Mouse (Mus musculus) cerebellum, adult 2 months (tissue): ENCODE results near the gene Acsf2.

Source experiments
- CTCF ChIP-seq: fragments of 200-500 bp; IDR thresholded peaks from 2 replicates; pipeline ENCODE4 v1.5.1; 2011; ENCODE audit warnings: low read depth, mild to moderate bottlenecking, control low read depth, low read length, moderate library complexity, borderline replicate concordance; ENCODE audit not compliant: insufficient read depth
- POLR2A ChIP-seq: fragments of 200-500 bp; IDR thresholded peaks from 2 replicates; pipeline ENCODE4 v1.6.1; 2011; ENCODE audit warnings: low read length, control low read depth, borderline replicate concordance; ENCODE audit not compliant: insufficient read depth

DNA sequence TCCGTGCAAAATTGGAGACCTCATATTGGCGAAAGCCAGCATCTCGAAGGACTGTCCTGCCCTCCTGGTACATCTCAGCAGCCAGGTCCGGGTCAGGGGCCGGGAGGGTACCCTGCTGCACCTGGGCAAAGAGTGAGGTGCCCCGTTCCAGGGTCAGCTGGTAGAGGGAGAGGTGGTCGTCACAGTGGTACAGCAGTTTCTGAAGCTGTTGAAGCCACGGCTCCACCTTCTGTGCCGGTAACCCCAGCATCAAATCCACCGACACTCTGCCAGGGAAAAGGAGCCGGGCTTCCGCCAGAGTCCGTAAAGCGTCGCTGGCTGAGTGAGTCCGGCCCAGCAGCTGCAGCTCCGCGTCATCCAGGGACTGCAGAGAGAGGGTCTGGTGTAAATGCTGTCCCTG is 57.2 kb downstream of the Acsf2 start:
- TF ChIP-seq CTCF: no peak
- TF ChIP-seq POLR2A: no peak
